Mouse (Mus musculus): ENCODE data around the gene Plac8. TPM values are rescaled to one million over a fixed set of nuclear protein-coding genes. Genes with fewer than 3 reads are reported as not detected.

Plac8 gene
- polyA plus RNA-seq, 1 experiment: 322 TPM

DNA sequence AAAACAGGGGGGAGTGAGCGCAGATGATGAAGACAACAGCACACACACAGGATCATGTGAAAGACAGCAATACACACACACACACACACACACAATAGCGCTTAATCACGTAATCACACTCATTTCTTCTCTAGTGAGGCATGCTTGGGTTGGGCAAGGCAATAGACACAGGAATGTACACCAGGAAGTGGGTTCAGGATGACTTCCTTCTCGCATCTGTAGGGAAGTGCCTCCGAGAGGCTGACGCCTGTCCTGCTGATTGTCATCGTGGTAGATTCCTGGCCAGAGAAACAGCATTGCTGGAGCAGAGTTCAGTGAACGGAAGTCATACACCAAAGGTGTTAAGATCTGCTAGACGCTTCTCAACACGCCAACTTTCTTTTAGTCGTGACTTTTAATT is 62.8 kb downstream of the Plac8 start:
- no peak for DNase-seq (ENCODE audit: low read depth in 1 of 2, low spot score in 2 of 2)

More for the DNA sequence above, 62.8 kb downstream of the Plac8 start:
- H3K36me3 ChIP-seq (ENCODE audit: control insufficient read depth, insufficient read depth, low read length): no peaks in the 10 kb centered on the region
- peaks cover 8% of the 10 kb centered on the region; the same call in 1 of the 2 replicates for H3K4me1 ChIP-seq (ENCODE audit: control insufficient read depth, insufficient read depth, insufficient read length)
- H3K4me3 ChIP-seq (ENCODE audit: extremely low read depth, insufficient read depth, insufficient read length): no peak overlapping the region
- TF ChIP-seq POLR2A (IDR thresholded peaks at IDR 0.05; ENCODE audit: low read depth, low read length) (no peak), CTCF (IDR thresholded peaks at IDR 0.05; ENCODE audit: extremely low read depth, insufficient read depth, insufficient read length, insufficient replicate concordance) (no peak)
- 25% methylated on average over 11 of the region's 11 CpGs for WGBS
- no peak overlapping the region for H3K27ac ChIP-seq (ENCODE audit: insufficient read depth, low read length)
- H3K27me3 ChIP-seq (ENCODE audit: control insufficient read depth, insufficient read depth, low read length): no peaks in the 10 kb centered on the region

Other genes starting within 250 kb of the Plac8 start
- gene Sec31a, start 156.0 kb downstream of the Plac8 start, polyA plus RNA-seq (2012; rRNA removed): 122 and 150 TPM in 2 replicates
- 3.4 and 4.1 TPM in 2 replicates for gene Lin54, start 71.6 kb downstream of the Plac8 start, polyA plus RNA-seq (2012; rRNA removed)
- gene Cops4, start 53.9 kb downstream of the Plac8 start, polyA plus RNA-seq (2012; rRNA removed): 9.4 and 9.9 TPM in 2 replicates
- gene Coq2, start 102.9 kb upstream of the Plac8 start, polyA plus RNA-seq (2012; rRNA removed): 43.1 and 84.8 TPM in 2 replicates
- 7.3 and 22.2 TPM in 2 replicates for gene Hpse, start 147.5 kb upstream of the Plac8 start, polyA plus RNA-seq (2012; rRNA removed)
- gene Helq, start 226.4 kb upstream of the Plac8 start, polyA plus RNA-seq (2012; rRNA removed): 7.2 and 8.8 TPM in 2 replicates
- 4.6 and 7.0 TPM in 2 replicates for gene Mrps18c, start 226.4 kb upstream of the Plac8 start, polyA plus RNA-seq (2012; rRNA removed)
- gene Abraxas1, start 248.7 kb upstream of the Plac8 start, polyA plus RNA-seq (2012; rRNA removed): 2.3 and 2.8 TPM in 2 replicates

Data from spleen, adult 2 months (tissue).